Comparison of ENCODE assay signal across 8 mouse cellular contexts in the genomic region with DNA sequence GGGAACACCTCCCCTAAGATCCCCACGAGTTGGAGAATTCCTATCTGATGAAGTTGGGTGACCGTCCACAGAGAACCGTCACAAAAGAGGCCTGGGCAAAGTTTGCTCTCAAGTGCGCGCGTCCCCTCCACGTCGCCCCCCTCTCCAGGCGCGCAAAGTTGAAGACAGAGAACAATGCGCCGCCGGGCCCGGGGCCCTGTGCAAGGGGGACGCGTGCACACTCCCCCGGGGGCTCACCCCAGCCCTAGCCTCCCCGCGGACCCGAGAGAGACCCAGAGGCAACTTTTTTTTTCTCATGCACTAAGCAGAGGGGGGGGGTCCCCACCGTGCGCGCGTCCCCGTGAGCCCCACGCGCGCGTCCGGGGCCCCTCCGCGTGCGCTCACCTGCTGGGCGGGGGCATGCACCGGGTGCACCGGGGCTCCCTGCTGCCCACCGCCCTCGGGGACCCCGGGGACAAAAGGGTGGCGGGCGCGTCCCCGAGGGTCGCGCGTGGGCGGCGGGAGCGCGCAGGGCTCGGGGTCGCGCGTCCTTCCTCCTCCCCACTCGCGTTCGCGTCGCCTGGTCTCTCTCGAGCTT. TPM values are rescaled to one million over a fixed set of nuclear protein-coding genes. Genes with fewer than 3 reads are reported as not detected.
DNase-seq lines count a peak whose midpoint lies in the region; ATAC-seq and TF ChIP-seq lines count a peak whose summit lies in the region.

No protein-coding gene starts in this region.

- TF ChIP-seq CTCF in CH12.LX (conservative IDR thresholded peaks at IDR 0.05 in 1 of 2, IDR thresholded peaks at IDR 0.05 in 1 of 2; ENCODE audit: low read depth in 2 of 2, low read length in 2 of 2) = no peak
- TF ChIP-seq CTCF in liver, embryonic 14.5 days (IDR thresholded peaks at IDR 0.05; ENCODE audit: low read depth) = no peak

- peak overlapping the region; percentile 96 for H3K27ac ChIP-seq in CH12.LX (ENCODE audit: insufficient read depth, low read depth)
- peak overlapping the region; percentile 94 for H3K27ac ChIP-seq in forebrain, embryonic 11.5 days (ENCODE audit: low read depth, low read length)
- peak overlapping the region; percentile 46 for H3K27ac ChIP-seq in liver, embryonic 14.5 days

- peak overlapping the region; percentile 97 to 99 (median 97) for H3K4me3 ChIP-seq in CH12.LX (replicated peaks in 1 of 3; ENCODE audit: low read depth in 2 of 3, low read length in 2 of 3, poor library complexity in 1 of 3)
- peak overlapping the region; percentile 98 for H3K4me3 ChIP-seq in forebrain, embryonic 11.5 days (ENCODE audit: low read depth, low read length)
- peak overlapping the region; percentile 71 to 93 for H3K4me3 ChIP-seq in liver, embryonic 14.5 days (ENCODE audit: insufficient read depth in 1 of 2, low read depth in 2 of 2, low read length in 2 of 2)

- dilution Hi-C loops in CH12.LX (cut with MboI; ENCODE audit: extremely low pct_ligation_motif_present, extremely low pct_unique_long_range_greater_than_20kb, low sequenced_read_pairs) = no loop called here

- no peaks in the 10 kb centered on the region for H3K9me3 ChIP-seq in CH12.LX (replicated peaks; ENCODE audit: low read length)
- H3K9me3 ChIP-seq in forebrain, embryonic 11.5 days (ENCODE audit: control insufficient read depth, low read length) = no peaks in the 10 kb centered on the region
- no peaks in the 10 kb centered on the region for H3K9me3 ChIP-seq in liver, embryonic 14.5 days (ENCODE audit: control insufficient read depth, low read length)

- no peak for ATAC-seq in cerebellum, adult (ENCODE audit: insufficient number of reproducible peaks, low FRiP score, low TSS enrichment)
- peak; percentile 42 for ATAC-seq in forebrain, embryonic 11.5 days (replicated peaks; ENCODE audit: low FRiP score)
- ATAC-seq in liver, embryonic 14.5 days (ENCODE audit: insufficient read depth) = peak; percentile 1; the same call in 1 of the 2 replicates
- ATAC-seq in inflammation-experienced regulatory T-cells, adult 6 months = no peak

- in situ Hi-C loops in CH12.LX (cut with MboI; ENCODE audit: low pct_ligation_motif_present, low pct_unique_long_range_greater_than_20kb, low sequenced_read_pairs) = loop anchor here (25.0 kb wide), 1 partner anchor 254 kb away; the partner anchor contains the start of gene Mknk2

- peak; percentile 76 for DNase-seq in cerebellum, adult 11-12 months
- DNase-seq in CH12.LX (ENCODE audit: extremely low read depth) = no peak
- peak; percentile 87 for DNase-seq in forebrain, embryonic 11.5 days (ENCODE audit: low spot score)
- peak; percentile 59 for DNase-seq in induced T-regulatory cell, adult 2 months (ENCODE audit: low read depth)
- no peak for DNase-seq in liver, embryonic 14.5 days (ENCODE audit: low read depth in 3 of 3, low spot score in 3 of 3)
- peak; percentile 57 for DNase-seq in ovary, postnatal 36 days (ENCODE audit: low spot score)

- peaks cover 30 to 55% of the 10 kb centered on the region in 2 experiments for H3K4me1 ChIP-seq in CH12.LX (ENCODE audit: control insufficient read depth in 1 of 2, insufficient read depth in 2 of 2)
- H3K4me1 ChIP-seq in forebrain, embryonic 11.5 days (replicated peaks; ENCODE audit: control insufficient read depth, insufficient read depth, low read length) = peaks cover 13% of the 10 kb centered on the region; the same call in 1 of the 2 replicates
- peaks cover 34 to 35% of the 10 kb centered on the region in 2 experiments for H3K4me1 ChIP-seq in liver, embryonic 14.5 days (replicated peaks; ENCODE audit: control insufficient read depth in 2 of 2, insufficient read depth in 2 of 2, low read length in 1 of 2)

- TF ChIP-seq POLR2A in CH12.LX (IDR thresholded peaks at IDR 0.05; ENCODE audit: low read depth, low read length) = no peak

- 1% methylated on average over 52 of the region's 60 CpGs for WGBS in forebrain, embryonic 11.5 days
- WGBS in liver, embryonic 14.5 days (ENCODE audit: insufficient replicate concordance) = under 1% methylated on average over 43 of the region's 60 CpGs

- H3K36me3 ChIP-seq in CH12.LX (replicated peaks in 1 of 2; ENCODE audit: control insufficient read depth in 1 of 2, insufficient read depth in 1 of 2, low read length in 1 of 2) = peaks cover 20 to 28% of the 10 kb centered on the region in 2 experiments
- H3K36me3 ChIP-seq in forebrain, embryonic 11.5 days (ENCODE audit: control insufficient read depth, insufficient read depth, low read length) = peaks cover 11% of the 10 kb centered on the region
- H3K36me3 ChIP-seq in liver, embryonic 14.5 days (replicated peaks; ENCODE audit: control insufficient read depth, insufficient read depth, low read depth) = peaks cover 28% of the 10 kb centered on the region

- TF ChIP-seq RAD21 in CH12.LX (IDR thresholded peaks at IDR 0.05; ENCODE audit: low read depth, low read length) = no peak

- TF ChIP-seq EP300 in CH12.LX (IDR thresholded peaks at IDR 0.05; ENCODE audit: low read length) = no peak
- TF ChIP-seq EP300 in liver, embryonic 14.5 days (IDR thresholded peaks at IDR 0.05; ENCODE audit: low read depth) = no peak

- no peak overlapping the region; the same call in 1 of the 2 replicates for H3K4me2 ChIP-seq in CH12.LX (ENCODE audit: insufficient read depth, low read depth, poor library complexity, severe bottlenecking)
- H3K4me2 ChIP-seq in forebrain, embryonic 11.5 days (ENCODE audit: low read depth, low read length, severe bottlenecking) = peak overlapping the region; percentile 74
- H3K4me2 ChIP-seq in liver, embryonic 14.5 days (ENCODE audit: low read depth) = peak overlapping the region; percentile 95

- peak overlapping the region; percentile 99 for H3K9ac ChIP-seq in CH12.LX (ENCODE audit: insufficient read depth, low read depth)
- peak overlapping the region; percentile 100 for H3K9ac ChIP-seq in forebrain, embryonic 11.5 days (ENCODE audit: low read length)
- peak overlapping the region; percentile 85 for H3K9ac ChIP-seq in liver, embryonic 14.5 days (replicated peaks)

- no peaks in the 10 kb centered on the region for H3K27me3 ChIP-seq in CH12.LX (replicated peaks)
- H3K27me3 ChIP-seq in forebrain, embryonic 11.5 days (ENCODE audit: control insufficient read depth, insufficient read depth, low read length) = no peaks in the 10 kb centered on the region
- H3K27me3 ChIP-seq in liver, embryonic 14.5 days (ENCODE audit: control insufficient read depth, insufficient read depth, low read length) = no peaks in the 10 kb centered on the region

- H3K79me2 ChIP-seq in CH12.LX (replicated peaks; ENCODE audit: control insufficient read depth, extremely low read depth, insufficient read depth, poor library complexity, severe bottlenecking) = peaks cover 47% of the 10 kb centered on the region

TF ChIP-seq in CH12.LX, 34 proteins besides CTCF, POLR2A, EP300 and RAD21:
- TF ChIP-seq MAX (IDR thresholded peaks at IDR 0.05; ENCODE audit: low read length) = no peak; the same call in 1 of the 2 replicates
- TF ChIP-seq ZMIZ1 (IDR thresholded peaks at IDR 0.05; ENCODE audit: low read depth, low read length) = no peak
- peak; percentile 50; the same call in 1 of the 2 replicates for TF ChIP-seq ZNF384 (IDR thresholded peaks at IDR 0.05; ENCODE audit: low read depth, low read length)
- TF ChIP-seq ZC3H11A (IDR thresholded peaks at IDR 0.05; ENCODE audit: low read depth, low read length) = no peak
- no peak for TF ChIP-seq ELF1 (IDR thresholded peaks at IDR 0.05; ENCODE audit: low read depth, low read length)
- 0 out of 2 replicates have a peak, but pooled peaks have one; percentile 13 for TF ChIP-seq BHLHE40 (IDR thresholded peaks at IDR 0.05; ENCODE audit: low read depth, low read length)

RNA-seq across cellular contexts. Expression of gene Tcf3, which starts 0.4 kb away (rescaled TPM):
- total RNA-seq in CH12.LX (2012; rRNA removed) (179 and 207 TPM in 2 replicates), CH12.LX (2014; rRNA removed) (139 and 146 TPM in 2 replicates)
- 208 and 223 TPM in 2 replicates for polyA plus RNA-seq in CH12.LX (2012; ENCODE audit: insufficient read length, low read depth)
- polyA plus RNA-seq in forebrain, embryonic 11.5 days (2014; fragmentation: Nextera tagmentation; extraction: Ambion mirVana) = 237 and 256 TPM in 2 replicates
- polyA plus RNA-seq in liver, embryonic 14.5 days (2012; rRNA removed) = 54.7 and 74.7 TPM in 2 replicates
- 41.9 and 55.4 TPM in 2 replicates for polyA plus RNA-seq in liver, embryonic 14.5 days (2014; fragmentation: Nextera tagmentation; extraction: Ambion mirVana)
- polyA plus RNA-seq in inflammation-experienced regulatory T-cells, adult 6 months (2017; shearing (Covaris generic)) = 1 to 10 TPM; 6.7 to 8.2 (median 7.9) TPM

RNA-seq across cellular contexts. Expression of gene Uqcr11, which starts 26.4 kb away (rescaled TPM):
- total RNA-seq in CH12.LX (2012; rRNA removed) = 466 and 529 TPM in 2 replicates
- 442 and 444 TPM in 2 replicates for total RNA-seq in CH12.LX (2014; rRNA removed)
- 206 and 248 TPM in 2 replicates for polyA plus RNA-seq in CH12.LX (2012; ENCODE audit: insufficient read length, low read depth)
- 430 and 504 TPM in 2 replicates for polyA plus RNA-seq in forebrain, embryonic 11.5 days (2014; fragmentation: Nextera tagmentation; extraction: Ambion mirVana)
- 359 and 571 TPM in 2 replicates for polyA plus RNA-seq in liver, embryonic 14.5 days (2012; rRNA removed)
- 729 and 738 TPM in 2 replicates for polyA plus RNA-seq in liver, embryonic 14.5 days (2014; fragmentation: Nextera tagmentation; extraction: Ambion mirVana)
- 100 to 1,000 TPM; 289 to 335 (median 330) TPM for polyA plus RNA-seq in inflammation-experienced regulatory T-cells, adult 6 months (2017; shearing (Covaris generic))

RNA-seq across cellular contexts. Expression of gene Mbd3, which starts 33.7 kb away (rescaled TPM):
- total RNA-seq in CH12.LX (2012; rRNA removed) (61.9 and 67.0 TPM in 2 replicates), CH12.LX (2014; rRNA removed) (48.7 and 51.5 TPM in 2 replicates)
- polyA plus RNA-seq in CH12.LX (2012; ENCODE audit: insufficient read length, low read depth) = 131 and 133 TPM in 2 replicates
- 276 and 322 TPM in 2 replicates for polyA plus RNA-seq in forebrain, embryonic 11.5 days (2014; fragmentation: Nextera tagmentation; extraction: Ambion mirVana)
- 66.7 and 79.5 TPM in 2 replicates for polyA plus RNA-seq in liver, embryonic 14.5 days (2012; rRNA removed)
- 43.7 and 44.3 TPM in 2 replicates for polyA plus RNA-seq in liver, embryonic 14.5 days (2014; fragmentation: Nextera tagmentation; extraction: Ambion mirVana)
- polyA plus RNA-seq in inflammation-experienced regulatory T-cells, adult 6 months (2017; shearing (Covaris generic)) = 10 to 100 TPM; 19.2 to 30.4 (median 25.9) TPM

RNA-seq across cellular contexts. Expression of gene Mex3d, which starts 45.6 kb away (rescaled TPM):
- total RNA-seq in CH12.LX (2012; rRNA removed) = 8.4 and 8.5 TPM in 2 replicates
- total RNA-seq in CH12.LX (2014; rRNA removed) = 4.9 and 6.6 TPM in 2 replicates
- 4.7 and 5.9 TPM in 2 replicates for polyA plus RNA-seq in CH12.LX (2012; ENCODE audit: insufficient read length, low read depth)
- polyA plus RNA-seq in forebrain, embryonic 11.5 days (2014; fragmentation: Nextera tagmentation; extraction: Ambion mirVana) = 13.3 and 15.9 TPM in 2 replicates
- polyA plus RNA-seq in liver, embryonic 14.5 days (2012; rRNA removed) = 3.2 and 3.3 TPM in 2 replicates
- 0.55 and 1.1 TPM in 2 replicates for polyA plus RNA-seq in liver, embryonic 14.5 days (2014; fragmentation: Nextera tagmentation; extraction: Ambion mirVana)
- 1 to 10 TPM in 1 of 3 experiments, under 1 TPM in 2; 0.79 to 1.3 (median 0.79) TPM for polyA plus RNA-seq in inflammation-experienced regulatory T-cells, adult 6 months (2017; shearing (Covaris generic))

Comparison
In these comparisons a context has a peak if more than half of its experiments do, and no peak if none do; other contexts are left out.
1. DNase-seq: peak in cerebellum, adult 11-12 months (single experiment), forebrain, embryonic 11.5 days (single experiment), induced T-regulatory cell, adult 2 months (single experiment) and ovary, postnatal 36 days (single experiment); none in CH12.LX (single experiment) and liver, embryonic 14.5 days (0 of 3).
2. ATAC-seq: peak in forebrain, embryonic 11.5 days (single experiment) and liver, embryonic 14.5 days (single experiment); none in cerebellum, adult (single experiment) and inflammation-experienced regulatory T-cells, adult 6 months (single experiment).
3. H3K27ac ChIP-seq: peak in every context shown above with its lines; median percentile 96 in CH12.LX; 94 in forebrain, embryonic 11.5 days; 46 in liver, embryonic 14.5 days.
4. RNA of gene Tcf3, which starts 0.4 kb away (polyA plus RNA-seq): 237 to 256 TPM in forebrain, embryonic 11.5 days, 208 to 223 TPM in CH12.LX and 41.9 to 74.7 TPM in liver, embryonic 14.5 days; 6.7 to 8.2 TPM in inflammation-experienced regulatory T-cells, adult 6 months; every median in the first group is over 4 times any median in the second.
5. Peak in every context shown above with its lines, with median percentiles within 50 percentile points of each other: H3K4me3 ChIP-seq and H3K9ac ChIP-seq.